In the genomic region with DNA sequence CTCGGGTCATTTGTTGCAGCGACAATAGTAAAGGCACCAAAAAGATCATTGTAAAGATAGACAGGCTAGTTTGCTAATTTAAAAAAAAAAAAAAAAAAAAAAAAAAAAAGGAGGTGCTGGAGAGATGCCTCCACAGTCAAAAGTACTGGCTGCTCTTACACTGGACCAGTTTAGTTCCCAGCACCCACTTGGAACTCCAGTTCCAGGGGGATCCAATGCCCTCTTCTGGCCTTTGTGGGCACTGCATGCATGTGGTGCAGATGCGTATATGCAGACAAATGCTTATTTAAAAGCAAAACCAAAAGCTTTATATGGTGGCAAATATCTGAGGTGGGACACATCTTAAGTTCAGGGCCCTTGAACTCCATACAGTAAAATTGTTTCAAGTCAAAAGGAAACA, we compare ENCODE assay signal across 16 mouse cellular contexts. TPM values are rescaled to one million over a fixed set of nuclear protein-coding genes. Genes with fewer than 3 reads are reported as not detected.
DNase-seq lines count a peak whose midpoint lies in the region; ATAC-seq and TF ChIP-seq lines count a peak whose summit lies in the region.
"Had no signal": no experiment of that assay in that cellular context is flagged by ENCODE, and none has a peak within 500 bp of the region (broad histone marks: within the 10 kb centered on the region; RNA-seq: fewer than 3 reads in every experiment).

No protein-coding gene starts in this region.

- peaks cover 43% of the 10 kb centered on the region for H3K36me3 ChIP-seq in heart, postnatal 0 days (replicated peaks; ENCODE audit: control insufficient read depth, insufficient read depth, low read length)
- H3K36me3 ChIP-seq in testis, adult 2 months (ENCODE audit: control insufficient read depth, insufficient read depth, low read length): no peaks in the 10 kb centered on the region

- no peak for DNase-seq in heart, postnatal 0 days (ENCODE audit: low spot score)
- DNase-seq in heart, adult 9 months (ENCODE audit: low spot score in 2 of 2): no peak
- DNase-seq in testis, postnatal 14 days (ENCODE audit: low spot score): no peak
- peak; percentile 34 for DNase-seq in T-cell, adult 2 months (ENCODE audit: low spot score)
- DNase-seq in naive thymus-derived CD4-positive, alpha-beta T cell, adult 2 months (ENCODE audit: low read depth): peak; percentile 56
- DNase-seq in frontal cortex, adult 2 months (ENCODE audit: extremely low spot score in 1 of 2, low spot score in 1 of 2): no peak
- no peak for DNase-seq in adrenal gland, postnatal 14 days
- DNase-seq: adrenal gland, adult 8-10 months; cerebellum, adult 18-20 months; kidney, adult 9 months; midbrain, embryonic 14.5 days had no signal

- no peaks in the 10 kb centered on the region for H3K27me3 ChIP-seq in heart, postnatal 0 days (ENCODE audit: control insufficient read depth, insufficient read depth, low read length)
- H3K27me3 ChIP-seq in testis, adult 2 months (ENCODE audit: control insufficient read depth, insufficient read depth, low read length): no peaks in the 10 kb centered on the region
- H3K27me3 ChIP-seq: embryonic facial prominence, embryonic 12.5 days; lung, embryonic 15.5 days; neural tube, embryonic 15.5 days had no signal

- no peak for TF ChIP-seq EP300 in heart, postnatal 0 days (IDR thresholded peaks at IDR 0.05; ENCODE audit: low read depth)

- TF ChIP-seq CTCF in heart, postnatal 0 days (IDR thresholded peaks at IDR 0.05; ENCODE audit: low read depth): 0 out of 2 replicates have a peak, but pooled peaks have one; percentile 26
- TF ChIP-seq CTCF in testis, adult 2 months (IDR thresholded peaks at IDR 0.05; ENCODE audit: control insufficient read depth, insufficient read depth, insufficient replicate concordance, low read depth, low read length): peak; percentile 26; the same call in 1 of the 2 replicates

- no peak overlapping the region for H3K9ac ChIP-seq in heart, postnatal 0 days (replicated peaks; ENCODE audit: low read depth, low read length)
- H3K9ac ChIP-seq: embryonic facial prominence, embryonic 12.5 days; lung, embryonic 15.5 days; neural tube, embryonic 15.5 days had no signal

- H3K4me2 ChIP-seq in heart, postnatal 0 days (ENCODE audit: low read depth, low read length): no peak overlapping the region
- H3K4me2 ChIP-seq: embryonic facial prominence, embryonic 12.5 days; lung, embryonic 15.5 days; neural tube, embryonic 15.5 days had no signal

- no peaks in the 10 kb centered on the region for H3K9me3 ChIP-seq in heart, postnatal 0 days (replicated peaks; ENCODE audit: control insufficient read depth, low read length)
- H3K9me3 ChIP-seq: embryonic facial prominence, embryonic 12.5 days; lung, embryonic 15.5 days; neural tube, embryonic 15.5 days had no signal

- no peaks in the 10 kb centered on the region for H3K4me1 ChIP-seq in heart, postnatal 0 days (ENCODE audit: control insufficient read depth, insufficient read depth)
- H3K4me1 ChIP-seq in testis, adult 2 months (ENCODE audit: control insufficient read depth, insufficient read depth, low read length): peaks cover 4% of the 10 kb centered on the region
- H3K4me1 ChIP-seq: lung, embryonic 15.5 days had no signal

- H3K4me3 ChIP-seq in heart, postnatal 0 days (ENCODE audit: low read depth, low read length): no peak overlapping the region
- no peak overlapping the region for H3K4me3 ChIP-seq in testis, adult 2 months (ENCODE audit: control insufficient read depth, low read depth, low read length)
- H3K4me3 ChIP-seq: embryonic facial prominence, embryonic 12.5 days; lung, embryonic 15.5 days; neural tube, embryonic 15.5 days had no signal

- no peak for ATAC-seq in heart, postnatal 0 days (ENCODE audit: insufficient read depth, low read depth)
- ATAC-seq: forebrain, embryonic 14.5 days had no signal

- no peak overlapping the region for H3K27ac ChIP-seq in heart, postnatal 0 days (ENCODE audit: low read depth)
- no peak overlapping the region for H3K27ac ChIP-seq in testis, adult 2 months (ENCODE audit: control insufficient read depth, insufficient read depth, low read depth, low read length)
- H3K27ac ChIP-seq: embryonic facial prominence, embryonic 12.5 days; lung, embryonic 15.5 days; neural tube, embryonic 15.5 days had no signal

- no peak for TF ChIP-seq POLR2A in testis, adult 2 months (IDR thresholded peaks at IDR 0.05; ENCODE audit: control insufficient read depth, low read depth, low read length)

- WGBS in heart, postnatal 0 days: 96% methylated on average over 3 of the region's 3 CpGs

RNA-seq across cellular contexts. Expression of a gene that starts 7.0 kb away (rescaled TPM):
- 20.9 and 27.3 TPM in 2 replicates for total RNA-seq in heart, postnatal 0 days (2014; rRNA removed; ENCODE audit: low replicate concordance)
- 25.0 and 28.1 TPM in 2 replicates for polyA plus RNA-seq in heart, postnatal 0 days (2015; fragmentation: Nextera tagmentation; extraction: Ambion mirVana)
- polyA plus RNA-seq in testis, adult 2 months (2012; rRNA removed): 3.8 and 5.4 TPM in 2 replicates
- 34.9 and 35.9 TPM in 2 replicates for polyA plus RNA-seq in frontal cortex, adult 2 months (2012; rRNA removed)
- total RNA-seq in adrenal gland, postnatal 14 days (2021): 28.3 and 31.9 TPM in 2 replicates

RNA-seq across cellular contexts. Expression of a gene that starts 22.9 kb away (rescaled TPM):
- 0.39 TPM in 1 of 2 replicates, not detected in the other for total RNA-seq in heart, postnatal 0 days (2014; rRNA removed; ENCODE audit: low replicate concordance)
- polyA plus RNA-seq in heart, postnatal 0 days (2015; fragmentation: Nextera tagmentation; extraction: Ambion mirVana): 1.2 and 1.3 TPM in 2 replicates
- polyA plus RNA-seq in testis, adult 2 months (2012; rRNA removed): 2.1 and 4.0 TPM in 2 replicates
- polyA plus RNA-seq in frontal cortex, adult 2 months (2012; rRNA removed): not detected in 2 replicates
- 0.37 TPM in 1 of 2 replicates, not detected in the other for total RNA-seq in adrenal gland, postnatal 14 days (2021)

RNA-seq across cellular contexts. Expression of a gene that starts 32.0 kb away (rescaled TPM):
- 6.2 and 6.8 TPM in 2 replicates for total RNA-seq in heart, postnatal 0 days (2014; rRNA removed; ENCODE audit: low replicate concordance)
- polyA plus RNA-seq in heart, postnatal 0 days (2015; fragmentation: Nextera tagmentation; extraction: Ambion mirVana): 8.9 and 9.0 TPM in 2 replicates
- 16.4 and 17.9 TPM in 2 replicates for polyA plus RNA-seq in testis, adult 2 months (2012; rRNA removed)
- 11.5 and 12.1 TPM in 2 replicates for polyA plus RNA-seq in frontal cortex, adult 2 months (2012; rRNA removed)
- 15.5 and 18.3 TPM in 2 replicates for total RNA-seq in adrenal gland, postnatal 14 days (2021)

RNA-seq across cellular contexts. Expression of a gene that starts 34.5 kb away (rescaled TPM):
- total RNA-seq in heart, postnatal 0 days (2014; rRNA removed; ENCODE audit: low replicate concordance): 23.6 and 25.2 TPM in 2 replicates
- polyA plus RNA-seq in heart, postnatal 0 days (2015; fragmentation: Nextera tagmentation; extraction: Ambion mirVana): 45.1 and 46.7 TPM in 2 replicates
- polyA plus RNA-seq in testis, adult 2 months (2012; rRNA removed): 75.0 and 77.8 TPM in 2 replicates
- polyA plus RNA-seq in frontal cortex, adult 2 months (2012; rRNA removed): 37.8 and 45.8 TPM in 2 replicates
- 48.6 and 49.9 TPM in 2 replicates for total RNA-seq in adrenal gland, postnatal 14 days (2021)

Comparison
In these comparisons a context has a peak if more than half of its experiments do, and no peak if none do; other contexts are left out.
1. DNase-seq: peak in T-cell, adult 2 months (single experiment) and naive thymus-derived CD4-positive, alpha-beta T cell, adult 2 months (single experiment); none in heart, postnatal 0 days (single experiment), heart, adult 9 months (0 of 2), testis, postnatal 14 days (single experiment), frontal cortex, adult 2 months (0 of 2) and adrenal gland, postnatal 14 days (single experiment).